Mouse (Mus musculus): ENCODE data around the gene Galntl6. TPM values are rescaled to one million over a fixed set of nuclear protein-coding genes. Genes with fewer than 3 reads are reported as not detected.

Galntl6 gene
- polyA plus RNA-seq, 1 experiment from 2014 or later = 0.21 TPM

DNA sequence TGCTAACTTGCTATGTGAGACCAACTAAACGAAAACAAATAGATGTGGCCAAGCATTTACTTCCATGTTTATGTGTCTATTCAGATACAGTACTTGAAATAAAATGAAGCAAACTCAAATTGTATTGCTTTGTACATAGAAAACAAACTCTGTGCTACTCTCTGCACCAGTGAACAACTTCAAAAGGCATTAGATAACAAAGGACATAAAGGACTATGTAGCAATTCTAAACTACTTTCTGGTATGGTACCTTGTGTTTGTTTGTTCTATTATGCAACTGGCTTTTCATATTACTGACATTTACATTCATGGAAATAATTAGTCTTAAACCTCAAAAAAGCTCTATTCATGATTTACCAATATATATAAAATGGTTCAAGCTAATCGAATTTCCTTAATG is 344.4 kb downstream of the Galntl6 start:
- Histone ChIP-seq H3K27me3 (ENCODE audit: control insufficient read depth, insufficient read depth, low read length) (no peaks in the 10 kb centered on the region), H3K4me1 (ENCODE audit: control insufficient read depth, insufficient read depth, low read length) (no peaks in the 10 kb centered on the region), H3K4me3 (ENCODE audit: low read depth, low read length) (no peak overlapping the region), H3K36me3 (ENCODE audit: control insufficient read depth, insufficient read depth, low read length) (no peaks in the 10 kb centered on the region), H3K9me3 (replicated peaks; ENCODE audit: control insufficient read depth, low read length) (no peaks in the 10 kb centered on the region), H3K9ac (ENCODE audit: low read depth, low read length) (no peak overlapping the region), H3K27ac (ENCODE audit: low read depth, low read length) (no peak overlapping the region), H3K4me2 (no peak overlapping the region)
- ATAC-seq (replicated peaks; ENCODE audit: insufficient number of reproducible peaks, low FRiP score, low TSS enrichment) = no peak
- 59% methylated on average over 2 of the region's 2 CpGs for WGBS (ENCODE audit: insufficient replicate concordance)

DNA sequence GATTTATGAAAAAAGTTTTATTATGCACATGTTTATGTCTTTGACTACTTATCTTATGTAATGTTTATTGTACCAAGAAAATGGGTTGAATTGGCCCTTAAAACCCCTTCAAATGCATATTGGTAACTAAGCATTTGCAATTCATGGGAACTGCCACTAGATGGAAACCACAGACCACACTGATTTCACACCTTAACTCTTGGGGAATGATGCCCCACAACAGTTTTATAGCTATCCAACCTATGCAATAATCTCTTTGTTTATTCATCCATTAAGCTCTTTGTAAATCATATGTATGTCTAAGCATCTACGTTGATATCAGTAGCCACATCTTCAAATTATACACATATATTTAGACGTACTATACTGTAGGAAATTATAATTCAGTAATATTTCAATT is 346.3 kb downstream of the Galntl6 start:
- ATAC-seq (replicated peaks; ENCODE audit: insufficient number of reproducible peaks, low FRiP score, low TSS enrichment) = no peak
- no peak overlapping the region for H3K4me3 ChIP-seq (ENCODE audit: low read depth, low read length)

DNA sequence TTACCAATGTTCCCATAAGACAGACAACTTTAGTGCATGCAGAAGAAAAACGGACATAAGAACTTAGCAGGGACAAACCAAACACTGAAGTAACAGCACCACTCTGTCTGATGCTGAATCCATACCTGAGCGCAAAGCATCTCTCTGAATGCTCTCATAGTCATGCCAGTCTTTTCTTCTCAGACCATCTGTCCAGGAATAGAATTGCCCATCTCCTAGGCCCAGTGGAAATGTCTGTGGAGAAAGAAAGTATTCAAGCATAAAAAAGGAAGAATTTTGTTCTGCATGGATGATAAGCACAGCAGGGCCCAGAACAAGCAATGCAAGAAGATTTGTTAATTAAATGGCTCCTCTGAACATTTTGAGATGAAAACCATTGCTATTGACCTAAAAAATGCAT is 376.7 kb downstream of the Galntl6 start:
- Histone ChIP-seq H3K27me3 (ENCODE audit: control insufficient read depth, insufficient read depth, low read length) (no peaks in the 10 kb centered on the region), H3K36me3 (ENCODE audit: control insufficient read depth, insufficient read depth, low read length) (no peaks in the 10 kb centered on the region), H3K9ac (ENCODE audit: low read depth, low read length) (no peak overlapping the region), H3K4me2 (no peak overlapping the region), H3K4me1 (ENCODE audit: control insufficient read depth, insufficient read depth, low read length) (no peaks in the 10 kb centered on the region), H3K4me3 (ENCODE audit: low read depth, low read length) (no peak overlapping the region), H3K9me3 (replicated peaks; ENCODE audit: control insufficient read depth, low read length) (no peaks in the 10 kb centered on the region), H3K27ac (ENCODE audit: low read depth, low read length) (no peak overlapping the region)
- ATAC-seq (replicated peaks; ENCODE audit: insufficient number of reproducible peaks, low FRiP score, low TSS enrichment) = no peak
- WGBS (ENCODE audit: insufficient replicate concordance) = 76% methylated on average over 2 of the region's 2 CpGs

More for the DNA sequence above, 346.3 kb downstream of the Galntl6 start:
- H3K9ac ChIP-seq (ENCODE audit: low read depth, low read length) = no peak overlapping the region
- H3K4me2 ChIP-seq = no peak overlapping the region
- H3K27me3 ChIP-seq (ENCODE audit: control insufficient read depth, insufficient read depth, low read length) = no peaks in the 10 kb centered on the region
- no peaks in the 10 kb centered on the region for H3K36me3 ChIP-seq (ENCODE audit: control insufficient read depth, insufficient read depth, low read length)
- no peak overlapping the region for H3K27ac ChIP-seq (ENCODE audit: low read depth, low read length)
- WGBS (ENCODE audit: insufficient replicate concordance) = 51% methylated on average over 2 of the region's 2 CpGs
- H3K9me3 ChIP-seq (replicated peaks; ENCODE audit: control insufficient read depth, low read length) = no peaks in the 10 kb centered on the region
- H3K4me1 ChIP-seq (ENCODE audit: control insufficient read depth, insufficient read depth, low read length) = no peaks in the 10 kb centered on the region

DNA sequence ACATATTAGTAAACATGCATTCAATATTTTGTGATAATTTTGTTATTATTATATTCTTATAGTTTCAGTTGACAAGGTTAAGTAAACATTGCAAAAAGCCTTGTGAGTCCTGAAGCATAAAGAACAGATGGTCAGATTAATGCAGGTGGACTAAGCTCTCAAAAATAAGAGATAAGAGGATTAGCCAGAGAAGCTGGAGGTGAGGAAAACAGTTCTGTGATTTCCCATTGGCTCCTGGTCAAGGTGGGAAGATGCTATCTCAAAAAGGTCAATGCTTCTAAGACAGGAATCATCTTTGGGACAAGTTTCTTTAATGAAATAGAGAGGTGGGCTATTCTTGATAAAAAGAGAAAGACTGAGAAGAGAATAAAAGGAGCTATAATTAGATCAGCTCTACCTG is 377.8 kb downstream of the Galntl6 start:
- no peaks in the 10 kb centered on the region for H3K36me3 ChIP-seq (ENCODE audit: control insufficient read depth, insufficient read depth, low read length)
- H3K9ac ChIP-seq (ENCODE audit: low read depth, low read length) = no peak overlapping the region
- no peaks in the 10 kb centered on the region for H3K27me3 ChIP-seq (ENCODE audit: control insufficient read depth, insufficient read depth, low read length)
- H3K4me1 ChIP-seq (ENCODE audit: control insufficient read depth, insufficient read depth, low read length) = no peaks in the 10 kb centered on the region
- no peak for ATAC-seq (replicated peaks; ENCODE audit: insufficient number of reproducible peaks, low FRiP score, low TSS enrichment)
- no peak overlapping the region for H3K4me2 ChIP-seq
- H3K9me3 ChIP-seq (replicated peaks; ENCODE audit: control insufficient read depth, low read length) = no peaks in the 10 kb centered on the region
- no peak overlapping the region for H3K4me3 ChIP-seq (ENCODE audit: low read depth, low read length)
- H3K27ac ChIP-seq (ENCODE audit: low read depth, low read length) = no peak overlapping the region

DNA sequence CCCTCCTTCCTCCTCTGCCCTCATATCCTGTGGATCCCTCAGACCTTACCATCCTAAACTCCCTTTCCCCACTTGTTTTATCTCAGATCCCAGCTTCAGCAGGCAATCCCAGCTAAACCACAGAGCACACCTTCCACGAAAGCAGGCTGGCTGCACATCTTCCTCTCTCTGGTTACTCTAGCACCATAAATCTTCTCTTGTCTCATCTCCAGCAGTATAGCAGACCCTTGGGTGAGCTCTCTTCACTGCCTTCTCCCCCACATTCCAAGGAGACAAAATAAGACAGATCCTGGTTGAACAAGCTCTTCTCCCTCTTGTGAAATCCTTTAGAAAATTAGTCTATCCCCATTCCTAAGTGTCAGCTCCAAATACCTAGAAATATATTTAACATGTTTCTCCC is 389.0 kb downstream of the Galntl6 start:
- no peaks in the 10 kb centered on the region for H3K4me1 ChIP-seq (ENCODE audit: control insufficient read depth, insufficient read depth, low read length)
- H3K27me3 ChIP-seq (ENCODE audit: control insufficient read depth, insufficient read depth, low read length) = no peaks in the 10 kb centered on the region
- no peak overlapping the region for H3K4me2 ChIP-seq
- H3K36me3 ChIP-seq (ENCODE audit: control insufficient read depth, insufficient read depth, low read length) = no peaks in the 10 kb centered on the region
- H3K9ac ChIP-seq (ENCODE audit: low read depth, low read length) = no peak overlapping the region
- no peak overlapping the region for H3K27ac ChIP-seq (ENCODE audit: low read depth, low read length)
- ATAC-seq (replicated peaks; ENCODE audit: insufficient number of reproducible peaks, low FRiP score, low TSS enrichment) = no peak
- no peak overlapping the region for H3K4me3 ChIP-seq (ENCODE audit: low read depth, low read length)
- 31% methylated on average over 1 of the region's 1 CpGs for WGBS (ENCODE audit: insufficient replicate concordance)
- H3K9me3 ChIP-seq (replicated peaks; ENCODE audit: control insufficient read depth, low read length) = no peaks in the 10 kb centered on the region

DNA sequence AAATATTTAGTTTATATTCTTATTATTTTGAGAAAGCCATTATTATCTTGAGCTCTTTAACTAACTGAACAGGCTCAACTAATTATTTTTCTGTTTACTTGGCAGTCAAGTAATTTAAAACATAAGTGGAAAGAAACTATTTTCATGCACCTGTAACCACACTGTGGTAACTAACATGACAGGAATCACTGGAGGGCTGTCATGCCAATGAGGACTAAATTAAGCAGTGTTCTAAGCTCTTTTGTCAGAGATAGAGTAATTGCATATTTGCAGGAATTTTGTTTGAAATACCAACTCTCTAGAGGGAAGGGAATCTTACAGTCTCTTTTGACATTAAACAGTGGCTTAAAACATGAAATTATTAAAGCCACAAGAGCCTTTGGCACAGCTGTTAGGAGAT is 390.5 kb downstream of the Galntl6 start:
- no peaks in the 10 kb centered on the region for H3K4me1 ChIP-seq (ENCODE audit: control insufficient read depth, insufficient read depth, low read length)
- no peak overlapping the region for H3K4me2 ChIP-seq
- no peak for ATAC-seq (replicated peaks; ENCODE audit: insufficient number of reproducible peaks, low FRiP score, low TSS enrichment)
- no peak overlapping the region for H3K4me3 ChIP-seq (ENCODE audit: low read depth, low read length)
- no peak overlapping the region for H3K27ac ChIP-seq (ENCODE audit: low read depth, low read length)
- no peaks in the 10 kb centered on the region for H3K9me3 ChIP-seq (replicated peaks; ENCODE audit: control insufficient read depth, low read length)
- no peaks in the 10 kb centered on the region for H3K36me3 ChIP-seq (ENCODE audit: control insufficient read depth, insufficient read depth, low read length)
- H3K9ac ChIP-seq (ENCODE audit: low read depth, low read length) = no peak overlapping the region
- no peaks in the 10 kb centered on the region for H3K27me3 ChIP-seq (ENCODE audit: control insufficient read depth, insufficient read depth, low read length)

DNA sequence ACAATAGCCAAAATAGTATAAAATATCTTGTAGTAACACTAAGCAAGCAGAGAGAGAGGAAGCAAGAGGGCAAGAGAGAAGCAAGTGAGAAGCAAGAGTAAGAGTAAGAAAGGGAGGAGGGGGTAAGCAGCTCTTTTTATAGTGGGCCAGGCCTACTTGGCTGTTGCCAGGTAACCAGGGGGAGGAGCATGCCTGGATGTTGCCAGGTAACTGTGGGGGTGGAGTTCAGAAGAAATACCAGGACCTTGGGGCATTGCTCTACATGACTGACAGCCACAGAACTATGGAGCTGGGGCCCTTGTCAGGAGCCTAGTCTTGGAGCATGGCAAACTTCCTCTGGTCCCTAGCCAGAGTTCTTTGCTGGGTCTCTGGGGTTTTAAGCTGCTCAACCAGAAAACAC is 401.9 kb downstream of the Galntl6 start:
- Histone ChIP-seq H3K9me3 (replicated peaks; ENCODE audit: control insufficient read depth, low read length) (no peaks in the 10 kb centered on the region), H3K9ac (ENCODE audit: low read depth, low read length) (no peak overlapping the region), H3K4me1 (ENCODE audit: control insufficient read depth, insufficient read depth, low read length) (no peaks in the 10 kb centered on the region), H3K27me3 (ENCODE audit: control insufficient read depth, insufficient read depth, low read length) (no peaks in the 10 kb centered on the region), H3K4me2 (no peak overlapping the region), H3K27ac (ENCODE audit: low read depth, low read length) (no peak overlapping the region), H3K36me3 (ENCODE audit: control insufficient read depth, insufficient read depth, low read length) (no peaks in the 10 kb centered on the region), H3K4me3 (ENCODE audit: low read depth, low read length) (no peak overlapping the region)
- no peak for ATAC-seq (replicated peaks; ENCODE audit: insufficient number of reproducible peaks, low FRiP score, low TSS enrichment)

DNA sequence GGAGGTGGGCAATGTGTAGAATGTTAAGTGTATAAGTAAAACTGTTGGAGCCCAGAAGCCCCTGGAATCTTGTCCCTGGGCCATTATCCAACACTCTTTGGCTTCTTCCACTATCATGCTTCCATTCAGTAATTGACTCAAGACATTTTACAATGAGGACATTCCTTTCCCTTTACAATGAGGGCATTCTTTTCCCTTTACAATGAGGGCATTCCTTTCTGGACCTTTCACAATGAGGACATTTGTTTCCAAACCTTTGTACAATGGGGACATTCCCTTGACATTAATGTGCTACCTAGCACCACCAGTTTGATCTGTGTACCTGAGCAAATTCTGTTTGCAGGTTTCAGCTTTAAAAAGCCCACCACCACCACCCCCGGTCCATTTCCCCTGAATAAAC is 403.4 kb downstream of the Galntl6 start:
- H3K36me3 ChIP-seq (ENCODE audit: control insufficient read depth, insufficient read depth, low read length) = no peaks in the 10 kb centered on the region
- H3K9me3 ChIP-seq (replicated peaks; ENCODE audit: control insufficient read depth, low read length) = no peaks in the 10 kb centered on the region
- no peak overlapping the region for H3K4me3 ChIP-seq (ENCODE audit: low read depth, low read length)
- no peak for ATAC-seq (replicated peaks; ENCODE audit: insufficient number of reproducible peaks, low FRiP score, low TSS enrichment)
- no peaks in the 10 kb centered on the region for H3K4me1 ChIP-seq (ENCODE audit: control insufficient read depth, insufficient read depth, low read length)
- no peak overlapping the region for H3K9ac ChIP-seq (ENCODE audit: low read depth, low read length)
- no peak overlapping the region for H3K27ac ChIP-seq (ENCODE audit: low read depth, low read length)
- no peaks in the 10 kb centered on the region for H3K27me3 ChIP-seq (ENCODE audit: control insufficient read depth, insufficient read depth, low read length)
- H3K4me2 ChIP-seq = no peak overlapping the region
- 71% methylated on average over 1 of the region's 1 CpGs for WGBS (ENCODE audit: insufficient replicate concordance)

DNA sequence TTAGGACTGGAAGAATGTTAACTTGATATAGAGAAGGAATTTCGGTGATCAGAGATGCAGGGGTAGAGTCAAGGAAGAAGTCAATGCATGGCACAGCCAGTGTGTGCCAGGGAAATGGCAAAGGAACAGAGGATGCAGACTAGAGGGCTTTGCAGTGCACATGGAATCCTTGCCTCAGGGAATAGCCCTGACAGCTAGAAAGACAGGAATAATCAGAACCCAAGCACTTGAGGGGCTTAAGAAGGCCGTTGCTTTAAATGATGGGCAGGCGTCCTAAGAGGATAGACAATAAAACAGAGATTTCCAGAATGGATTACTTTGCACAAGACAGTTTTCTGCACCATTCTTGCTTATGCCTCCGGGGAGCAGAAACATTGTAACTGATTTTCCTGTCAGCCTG is 425.3 kb downstream of the Galntl6 start:
- 75% methylated on average over 4 of the region's 4 CpGs for WGBS (ENCODE audit: insufficient replicate concordance)
- ATAC-seq (replicated peaks; ENCODE audit: insufficient number of reproducible peaks, low FRiP score, low TSS enrichment) = no peak
- Histone ChIP-seq H3K4me1 (ENCODE audit: control insufficient read depth, insufficient read depth, low read length) (no peaks in the 10 kb centered on the region), H3K4me2 (no peak overlapping the region), H3K36me3 (ENCODE audit: control insufficient read depth, insufficient read depth, low read length) (no peaks in the 10 kb centered on the region), H3K4me3 (ENCODE audit: low read depth, low read length) (no peak overlapping the region), H3K27ac (ENCODE audit: low read depth, low read length) (no peak overlapping the region), H3K27me3 (ENCODE audit: control insufficient read depth, insufficient read depth, low read length) (no peaks in the 10 kb centered on the region), H3K9me3 (replicated peaks; ENCODE audit: control insufficient read depth, low read length) (no peaks in the 10 kb centered on the region), H3K9ac (ENCODE audit: low read depth, low read length) (no peak overlapping the region)

Data from heart, embryonic 11.5 days (tissue).